Comparison of ENCODE assay signal across 17 mouse cellular contexts in the genomic region with DNA sequence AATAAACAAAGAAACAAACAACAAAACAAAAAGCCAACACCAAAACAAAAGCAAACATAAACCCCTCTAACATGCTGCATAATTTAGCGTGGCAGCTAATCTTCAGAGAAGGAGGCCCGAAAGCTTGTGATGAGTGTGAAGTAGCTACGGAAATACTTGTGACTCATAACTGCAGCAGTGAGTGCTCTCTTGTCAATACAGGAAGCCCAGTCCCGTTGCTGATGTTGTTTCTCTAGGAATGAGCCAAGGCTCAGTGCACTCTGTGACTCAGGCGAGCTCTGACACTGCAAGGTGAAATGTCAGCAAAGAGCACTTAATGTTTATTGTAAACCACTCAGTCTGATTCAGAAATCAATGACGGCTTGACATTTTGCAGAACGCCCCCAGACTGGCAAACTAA. TPM values are rescaled to one million over a fixed set of nuclear protein-coding genes. Genes with fewer than 3 reads are reported as not detected.
DNase-seq lines count a peak whose midpoint lies in the region; TF ChIP-seq lines count a peak whose summit lies in the region.
"Had no signal": no experiment of that assay in that cellular context is flagged by ENCODE, and none has a peak within 500 bp of the region (broad histone marks: within the 10 kb centered on the region; RNA-seq: fewer than 3 reads in every experiment).

No protein-coding gene starts in this region.

- 0 out of 2 replicates have a peak overlapping the region, but pooled peaks have one; percentile 21 for H3K27ac ChIP-seq in liver, adult 2 months (replicated peaks; ENCODE audit: insufficient read depth, low read depth, low read length)
- H3K27ac ChIP-seq: forebrain, embryonic 15.5 days; hindbrain, embryonic 15.5 days had no signal

- 12% methylated on average over 7 of the region's 7 CpGs for WGBS in liver, adult 2 months

- peak; percentile 66 for DNase-seq in liver, adult 2 months (ENCODE audit: extremely low read depth, low read depth, low spot score)
- no peak for DNase-seq in liver
- DNase-seq in CD4-positive helper T cell, adult 2 months (ENCODE audit: low read depth, low spot score) = peak; percentile 53
- DNase-seq in NIH3T3 (ENCODE audit: low read depth) = peak; percentile 44
- peak; percentile 12 for DNase-seq in lung, postnatal 36 days
- no peak for DNase-seq in right cerebral cortex, postnatal 10 days (ENCODE audit: low spot score in 2 of 2)
- DNase-seq in kidney, adult 11 months = no peak
- DNase-seq: cerebellum, postnatal 10 days; kidney, adult 8-10 months; kidney, postnatal 36 days; lung, embryonic 14.5 days; retina, postnatal 1 day had no signal

- no peak for TF ChIP-seq CTCF in liver, adult 2 months (IDR thresholded peaks at IDR 0.05; ENCODE audit: low read depth, low read length)

- peaks cover 13% of the 10 kb centered on the region for H3K4me1 ChIP-seq in liver, adult 2 months (ENCODE audit: control insufficient read depth, insufficient read depth, low read length)
- H3K4me1 ChIP-seq: forebrain, embryonic 15.5 days; heart, embryonic 12.5 days; hindbrain, embryonic 15.5 days had no signal

- no peaks in the 10 kb centered on the region for H3K36me3 ChIP-seq in liver, adult 2 months (ENCODE audit: control insufficient read depth, insufficient read depth, low read length)
- H3K36me3 ChIP-seq: forebrain, embryonic 15.5 days; heart, embryonic 12.5 days; hindbrain, embryonic 15.5 days had no signal

- H3K9ac ChIP-seq in liver, adult 2 months (ENCODE audit: low read depth, low read length) = no peak overlapping the region
- H3K9ac ChIP-seq: forebrain, embryonic 15.5 days; heart, embryonic 12.5 days; hindbrain, embryonic 15.5 days; lung, embryonic 14.5 days had no signal

- H3K79me2 ChIP-seq in liver, adult 2 months (ENCODE audit: control insufficient read depth, insufficient read depth, low read length) = no peaks in the 10 kb centered on the region

- TF ChIP-seq POLR2A in liver, adult 2 months (IDR thresholded peaks at IDR 0.05; ENCODE audit: extremely low read depth, insufficient read depth, low read length) = no peak

- H3K4me3 ChIP-seq in liver, adult 2 months (ENCODE audit: insufficient read depth, low read depth, low read length) = no peak overlapping the region
- H3K4me3 ChIP-seq: forebrain, embryonic 15.5 days; heart, embryonic 12.5 days; hindbrain, embryonic 15.5 days had no signal

- H3K27me3 ChIP-seq in liver, adult 2 months (ENCODE audit: control insufficient read depth, insufficient read depth, low read length) = no peaks in the 10 kb centered on the region
- H3K27me3 ChIP-seq: forebrain, embryonic 15.5 days; heart, embryonic 12.5 days; hindbrain, embryonic 15.5 days had no signal

RNA-seq across cellular contexts. Expression of a gene that starts 7.2 kb away (rescaled TPM):
- total RNA-seq in liver, adult 2 months (2014; rRNA removed) = 656 and 716 TPM in 2 replicates
- polyA plus RNA-seq in liver, adult 2 months (2012; rRNA removed) = 1,676 and 1,804 TPM in 2 replicates
- total RNA-seq: heart, postnatal 25 days; megakaryocyte-erythroid progenitor cell, adult 5-6 weeks had no signal

RNA-seq across cellular contexts. Expression of a gene that starts 51.6 kb away (rescaled TPM):
- total RNA-seq in liver, adult 2 months (2014; rRNA removed) = 6.8 and 8.5 TPM in 2 replicates
- polyA plus RNA-seq in liver, adult 2 months (2012; rRNA removed) = 7.0 and 9.1 TPM in 2 replicates

Comparison
In these comparisons a context has a peak if more than half of its experiments do, and no peak if none do; other contexts are left out.
1. DNase-seq: peak in liver, adult 2 months (single experiment), CD4-positive helper T cell, adult 2 months (single experiment), NIH3T3 (single experiment) and lung, postnatal 36 days (single experiment); none in liver (single experiment), right cerebral cortex, postnatal 10 days (0 of 2) and kidney, adult 11 months (single experiment).